Mouse (Mus musculus) central nervous system, embryonic 11.5 days (tissue): ENCODE results near the gene Shisa8. TPM values are rescaled to one million over a fixed set of nuclear protein-coding genes. Genes with fewer than 3 reads are reported as not detected.

ENCODE experiments used
- polyA plus RNA-seq: library from polyadenylated mRNA; depleted of rRNA; stranded (reverse); fragments of >200 nt; gene quantifications from 2 replicates; pipeline ENCODE4 v1.2.3, GENCODE M21; 2012; rRNA removed

Gene Shisa8
- 0.57 and 1.2 TPM in 2 replicates for polyA plus RNA-seq

GRCm38 (mm10) chr15:82212752-82213063 lies at the start of gene Shisa8:
TSS of gene Shisa8 (minus strand) at chr15:82212815.

GRCm38 (mm10) chr15:82252097-82252496 lies 39.5 kb upstream of the Shisa8 start, which contains the start of gene 1500009C09Rik:
TSS of gene 1500009C09Rik (plus strand) at chr15:82252397.

GRCm38 (mm10) chr15:82244115-82244804 lies 31.6 kb upstream of the Shisa8 start, which contains the start of gene Cenpm:
TSS of gene Cenpm (minus strand) at chr15:82244748.

GRCm38 (mm10) chr15:82223657-82224601 lies 11.3 kb upstream of the Shisa8 start, which contains the start of gene Tnfrsf13c:
TSS of gene Tnfrsf13c (minus strand) at chr15:82224369.

Other genes with a start within 250 kb of the Shisa8 start
- gene 1700029P11Rik, start 232.3 kb downstream of the Shisa8 start, polyA plus RNA-seq: not detected in 2 replicates
- gene Xrcc6, start 225.0 kb downstream of the Shisa8 start, polyA plus RNA-seq: 39.3 and 44.3 TPM in 2 replicates
- gene Desi1, start 179.0 kb downstream of the Shisa8 start, polyA plus RNA-seq: 20.3 and 29.7 TPM in 2 replicates
- gene Snu13, start 165.2 kb downstream of the Shisa8 start, polyA plus RNA-seq: 88.9 and 164 TPM in 2 replicates
- gene 4930407I10Rik, start 153.7 kb downstream of the Shisa8 start, polyA plus RNA-seq: 0.01 TPM in 1 of 2 replicates, not detected in the other
- gene Mei1, start 142.8 kb downstream of the Shisa8 start, polyA plus RNA-seq: 0.06 and 0.10 TPM in 2 replicates
- 23.7 and 25.0 TPM in 2 replicates for gene Ccdc134, start 84.9 kb downstream of the Shisa8 start, polyA plus RNA-seq
- gene Srebf2, start 65.6 kb downstream of the Shisa8 start, polyA plus RNA-seq: 120 and 126 TPM in 2 replicates
- gene Tnfrsf13c, start 11.6 kb upstream of the Shisa8 start, polyA plus RNA-seq: 0.14 and 0.28 TPM in 2 replicates
- gene Cenpm, start 31.9 kb upstream of the Shisa8 start, polyA plus RNA-seq: 45.2 and 65.4 TPM in 2 replicates
- 6.7 and 13.2 TPM in 2 replicates for gene 1500009C09Rik, start 39.6 kb upstream of the Shisa8 start, polyA plus RNA-seq
- gene Sept3, start 62.1 kb upstream of the Shisa8 start, polyA plus RNA-seq: 154 and 257 TPM in 2 replicates
- 0.18 and 0.19 TPM in 2 replicates for gene Wbp2nl, start 86.1 kb upstream of the Shisa8 start, polyA plus RNA-seq
- 47.0 and 64.3 TPM in 2 replicates for gene Naga, start 126.1 kb upstream of the Shisa8 start, polyA plus RNA-seq
- 4.6 and 5.6 TPM in 2 replicates for gene Pheta2, start 126.1 kb upstream of the Shisa8 start, polyA plus RNA-seq
- 188 and 236 TPM in 2 replicates for gene Smdt1, start 126.1 kb upstream of the Shisa8 start, polyA plus RNA-seq
- gene Ndufa6, start 141.5 kb upstream of the Shisa8 start, polyA plus RNA-seq: 289 and 293 TPM in 2 replicates
- gene Cyp2d22, start 167.4 kb upstream of the Shisa8 start, polyA plus RNA-seq: 11.4 and 15.8 TPM in 2 replicates
- not detected in 2 replicates for gene Cyp2d11, start 181.2 kb upstream of the Shisa8 start, polyA plus RNA-seq
- 0.34 and 0.62 TPM in 2 replicates for gene Cyp2d10, start 194.4 kb upstream of the Shisa8 start, polyA plus RNA-seq
- gene Cyp2d9, start 220.6 kb upstream of the Shisa8 start, polyA plus RNA-seq: 0.09 TPM in 1 of 2 replicates, not detected in the other